Comparison of ENCODE assay signal across 8 mouse cellular contexts in genomic region chr9:62363619-62364018, GRCm38 (mm10). TPM values are rescaled to one million over a fixed set of nuclear protein-coding genes. Genes with fewer than 3 reads are reported as not detected.
DNase-seq lines count a peak whose midpoint lies in the region; ATAC-seq and TF ChIP-seq lines count a peak whose summit lies in the region.

No protein-coding gene starts in this region.

- peak overlapping the region; percentile 31; the same call in 1 of the 2 replicates for H3K4me3 ChIP-seq in brown adipose tissue, adult 24 weeks (ENCODE audit: insufficient read depth, low read depth, low read length)
- peak overlapping the region; percentile 37 for H3K4me3 ChIP-seq in heart, embryonic 13.5 days
- H3K4me3 ChIP-seq in liver, embryonic 14.5 days (ENCODE audit: insufficient read depth in 1 of 2, low read depth in 2 of 2, low read length in 2 of 2), result no peak overlapping the region
- peak overlapping the region; percentile 31 for H3K4me3 ChIP-seq in stomach, embryonic 15.5 days (replicated peaks)

- peaks cover 9% of the 10 kb centered on the region; the same call in 1 of the 2 replicates for H3K36me3 ChIP-seq in heart, embryonic 13.5 days
- no peaks in the 10 kb centered on the region for H3K36me3 ChIP-seq in liver, embryonic 14.5 days (replicated peaks; ENCODE audit: control insufficient read depth, insufficient read depth, low read depth)
- no peaks in the 10 kb centered on the region for H3K36me3 ChIP-seq in stomach, embryonic 15.5 days

- ATAC-seq in heart, embryonic 13.5 days (ENCODE audit: extremely low read depth, insufficient number of reproducible peaks, low FRiP score, low TSS enrichment), result peak; percentile 53; the same call in 1 of the 2 replicates
- ATAC-seq in liver, embryonic 14.5 days (ENCODE audit: insufficient read depth), result peak; percentile 87
- peak; percentile 88 for ATAC-seq in stomach, embryonic 15.5 days (ENCODE audit: insufficient read depth, low FRiP score, low read depth)

- H3K9me3 ChIP-seq in heart, embryonic 13.5 days, result no peaks in the 10 kb centered on the region
- H3K9me3 ChIP-seq in liver, embryonic 14.5 days (ENCODE audit: control insufficient read depth, low read length), result no peaks in the 10 kb centered on the region
- H3K9me3 ChIP-seq in stomach, embryonic 15.5 days, result no peaks in the 10 kb centered on the region

- TF ChIP-seq CTCF in liver, embryonic 14.5 days (IDR thresholded peaks at IDR 0.05; ENCODE audit: low read depth), result peak; percentile 26; the same call in 1 of the 2 replicates

- H3K4me2 ChIP-seq in heart, embryonic 13.5 days, result peak overlapping the region; percentile 71
- H3K4me2 ChIP-seq in liver, embryonic 14.5 days (ENCODE audit: low read depth), result peak overlapping the region; percentile 61
- H3K4me2 ChIP-seq in stomach, embryonic 15.5 days, result peak overlapping the region; percentile 59

- peak overlapping the region; percentile 79 for H3K9ac ChIP-seq in heart, embryonic 13.5 days
- H3K9ac ChIP-seq in liver, embryonic 14.5 days (replicated peaks), result no peak overlapping the region
- 0 out of 2 replicates have a peak overlapping the region, but pooled peaks have one; percentile 4 for H3K9ac ChIP-seq in stomach, embryonic 15.5 days

- DNase-seq in CD4-positive helper T cell, adult 2 months (ENCODE audit: low read depth, low spot score), result peak; percentile 83
- DNase-seq in fat pad, adult 2 months (ENCODE audit: extremely low read depth, low read depth, low spot score), result peak; percentile 31
- peak; percentile 93 for DNase-seq in kidney, postnatal 10 days
- DNase-seq in liver, embryonic 14.5 days (ENCODE audit: low read depth in 3 of 3, low spot score in 3 of 3), result peak; percentile 58 to 75 (median 72)
- DNase-seq in neural tube, embryonic 10.5 days (ENCODE audit: extremely low spot score, low spot score), result peak; percentile 78

- 7% methylated on average over 24 of the region's 24 CpGs for WGBS in heart, embryonic 13.5 days
- 4% methylated on average over 24 of the region's 24 CpGs for WGBS in liver, embryonic 14.5 days (ENCODE audit: insufficient replicate concordance)
- 2% methylated on average over 24 of the region's 24 CpGs for WGBS in stomach, embryonic 15.5 days

- no peak for TF ChIP-seq EP300 in liver, embryonic 14.5 days (IDR thresholded peaks at IDR 0.05; ENCODE audit: low read depth)

- H3K27ac ChIP-seq in brown adipose tissue, adult 24 weeks (replicated peaks; ENCODE audit: low read depth, low read length), result no peak overlapping the region
- peak overlapping the region; percentile 71 for H3K27ac ChIP-seq in heart, embryonic 13.5 days (replicated peaks)
- H3K27ac ChIP-seq in liver, embryonic 14.5 days, result no peak overlapping the region
- H3K27ac ChIP-seq in stomach, embryonic 15.5 days, result peak overlapping the region; percentile 68; the same call in 1 of the 2 replicates

- H3K27me3 ChIP-seq in heart, embryonic 13.5 days (replicated peaks), result no peaks in the 10 kb centered on the region
- H3K27me3 ChIP-seq in liver, embryonic 14.5 days (ENCODE audit: control insufficient read depth, insufficient read depth, low read length), result no peaks in the 10 kb centered on the region
- no peaks in the 10 kb centered on the region for H3K27me3 ChIP-seq in stomach, embryonic 15.5 days (replicated peaks)

- peaks cover 79% of the 10 kb centered on the region for H3K4me1 ChIP-seq in brown adipose tissue, adult 24 weeks (ENCODE audit: control insufficient read depth, insufficient read depth, insufficient read length, low read length)
- H3K4me1 ChIP-seq in heart, embryonic 13.5 days, result peaks cover 100% of the 10 kb centered on the region
- peaks cover 42 to 70% of the 10 kb centered on the region in 2 experiments for H3K4me1 ChIP-seq in liver, embryonic 14.5 days (replicated peaks; ENCODE audit: control insufficient read depth in 2 of 2, insufficient read depth in 2 of 2, low read length in 1 of 2)
- H3K4me1 ChIP-seq in stomach, embryonic 15.5 days, result peaks cover 82% of the 10 kb centered on the region

RNA-seq across cellular contexts. Expression of gene Anp32a, which starts 22.5 kb away (rescaled TPM):
- polyA plus RNA-seq in brown adipose tissue, adult 24 weeks (2012; ENCODE audit: insufficient read depth, insufficient read length, missing spikeins), result 578 and 694 TPM in 2 replicates
- 150 and 157 TPM in 2 replicates for polyA plus RNA-seq in heart, embryonic 13.5 days (2015; fragmentation: Nextera tagmentation; extraction: Ambion mirVana)
- 56.1 and 240 TPM in 2 replicates for polyA plus RNA-seq in liver, embryonic 14.5 days (2012; rRNA removed)
- 54.3 and 54.7 TPM in 2 replicates for polyA plus RNA-seq in liver, embryonic 14.5 days (2014; fragmentation: Nextera tagmentation; extraction: Ambion mirVana)
- polyA plus RNA-seq in stomach, embryonic 15.5 days (2015; fragmentation: Nextera tagmentation; extraction: Ambion mirVana), result 163 and 179 TPM in 2 replicates

Comparison
In these comparisons a context has a peak if more than half of its experiments do, and no peak if none do; other contexts are left out.
1. DNase-seq: peak in every context shown above with its lines; median percentile 93 in kidney, postnatal 10 days; 83 in CD4-positive helper T cell, adult 2 months; 78 in neural tube, embryonic 10.5 days; 72 in liver, embryonic 14.5 days; 31 in fat pad, adult 2 months.
2. H3K27ac ChIP-seq: peak in heart, embryonic 13.5 days (single experiment) and stomach, embryonic 15.5 days (single experiment); none in brown adipose tissue, adult 24 weeks (single experiment) and liver, embryonic 14.5 days (single experiment).
3. H3K4me3 ChIP-seq: peak in brown adipose tissue, adult 24 weeks (single experiment), heart, embryonic 13.5 days (single experiment) and stomach, embryonic 15.5 days (single experiment); none in liver, embryonic 14.5 days (0 of 2).
4. Peak in every context shown above with its lines, with median percentiles within 50 percentile points of each other: ATAC-seq and H3K4me2 ChIP-seq.